ENCODE assay signal across 14 mouse cellular contexts in the genomic region with DNA sequence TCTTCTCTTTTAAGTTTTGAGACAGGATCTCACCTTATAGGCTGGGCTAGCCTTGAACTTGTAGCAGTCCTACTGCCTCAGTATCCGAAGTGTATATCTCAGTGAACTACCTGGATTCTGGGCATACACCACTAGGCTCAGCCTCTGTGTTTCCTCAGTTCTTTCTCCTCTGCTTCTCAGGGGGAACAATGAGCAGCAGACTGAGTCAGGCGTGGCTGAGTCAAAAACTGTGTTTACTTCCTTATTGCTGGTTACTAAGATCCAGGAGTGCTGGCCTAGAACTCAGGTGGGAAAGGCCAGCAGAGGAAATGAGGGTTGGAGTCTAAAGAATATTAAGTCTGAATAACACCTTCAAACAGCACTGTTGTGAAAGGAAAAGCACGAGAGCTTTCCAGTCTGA.
"Had no signal": no experiment of that assay in that cellular context is flagged by ENCODE, and none has a peak within 500 bp of the region (broad histone marks: within the 10 kb centered on the region; RNA-seq: fewer than 3 reads in every experiment).

No protein-coding gene starts in this region.

- H3K27me3 ChIP-seq: limb, embryonic 15.5 days; liver, embryonic 12.5 days; lung, embryonic 15.5 days; midbrain, embryonic 13.5 days; neural tube, embryonic 15.5 days; stomach, embryonic 15.5 days had no signal

- H3K27ac ChIP-seq: kidney, postnatal 0 days; limb, embryonic 15.5 days; liver, embryonic 12.5 days; lung, embryonic 15.5 days; midbrain, embryonic 13.5 days; neural tube, embryonic 15.5 days; stomach, embryonic 15.5 days had no signal

- H3K4me2 ChIP-seq: limb, embryonic 15.5 days; liver, embryonic 12.5 days; lung, embryonic 15.5 days; midbrain, embryonic 13.5 days; neural tube, embryonic 15.5 days; stomach, embryonic 15.5 days had no signal

- H3K4me1 ChIP-seq: limb, embryonic 15.5 days; liver, embryonic 12.5 days; lung, embryonic 15.5 days; stomach, embryonic 15.5 days had no signal

- ATAC-seq: liver, embryonic 12.5 days; midbrain, embryonic 13.5 days had no signal

- H3K36me3 ChIP-seq: limb, embryonic 15.5 days; liver, embryonic 12.5 days; lung, embryonic 15.5 days; midbrain, embryonic 13.5 days; neural tube, embryonic 15.5 days; stomach, embryonic 15.5 days had no signal

- H3K9ac ChIP-seq: limb, embryonic 15.5 days; liver, embryonic 12.5 days; lung, embryonic 15.5 days; midbrain, embryonic 13.5 days; neural tube, embryonic 15.5 days; stomach, embryonic 15.5 days had no signal

- DNase-seq: kidney, adult 11 months; kidney, adult 9 months; kidney, postnatal 4 days; right cerebral cortex, adult 18-20 months; spleen, adult 18-20 months; thymus, postnatal 36 days had no signal

- H3K9me3 ChIP-seq: limb, embryonic 15.5 days; liver, embryonic 12.5 days; lung, embryonic 15.5 days; midbrain, embryonic 13.5 days; neural tube, embryonic 15.5 days; stomach, embryonic 15.5 days had no signal

- H3K4me3 ChIP-seq: limb, embryonic 15.5 days; liver, embryonic 12.5 days; lung, embryonic 15.5 days; midbrain, embryonic 13.5 days; myocyte; neural tube, embryonic 15.5 days; stomach, embryonic 15.5 days had no signal
